Mouse (Mus musculus): ENCODE measurements at regions not wholly inside any gene's neighbourhood (a gene's known extent, or its start where the extent isn't known, plus 50 kb on each side); places are given as distances from the start of the nearest gene placed in this dataset.

- in situ Hi-C loops (cut with MboI): no loop called here
Measured at GRCm38 (mm10) chr10:17075147-17075546, 647.9 kb upstream of the Cited2 start.

- in situ Hi-C loops (cut with MboI): no loop called here
Measured at GRCm38 (mm10) chr10:17075576-17075975, 647.4 kb upstream of the Cited2 start.

- in situ Hi-C loops (cut with MboI): no loop called here
Measured at GRCm38 (mm10) chr10:17076186-17076585, 646.8 kb upstream of the Cited2 start.

GRCm38 (mm10) chr10:17077580-17077979 is 645.4 kb upstream of the Cited2 start:
- in situ Hi-C loops (cut with MboI): no loop called here

GRCm38 (mm10) chr10:17080818-17081217 is 642.2 kb upstream of the Cited2 start:
- in situ Hi-C loops (cut with MboI): no loop called here

- in situ Hi-C loops (cut with MboI): no loop called here
Measured at GRCm38 (mm10) chr10:17082926-17083325, 640.1 kb upstream of the Cited2 start.

GRCm38 (mm10) chr10:17102065-17102464 is 621.0 kb upstream of the Cited2 start:
- in situ Hi-C loops (cut with MboI): no loop called here

GRCm38 (mm10) chr10:17103416-17103815 is 619.6 kb upstream of the Cited2 start:
- in situ Hi-C loops (cut with MboI): no loop called here

- in situ Hi-C loops (cut with MboI): no loop called here
Measured at GRCm38 (mm10) chr10:17106831-17107230, 616.2 kb upstream of the Cited2 start.

GRCm38 (mm10) chr10:17111071-17111470 is 611.9 kb upstream of the Cited2 start:
- in situ Hi-C loops (cut with MboI): no loop called here

GRCm38 (mm10) chr10:17114805-17115204 is 608.2 kb upstream of the Cited2 start:
- in situ Hi-C loops (cut with MboI): no loop called here

- in situ Hi-C loops (cut with MboI): no loop called here
Measured at GRCm38 (mm10) chr10:17129391-17130163, 593.4 kb upstream of the Cited2 start.

- in situ Hi-C loops (cut with MboI): no loop called here
Measured at GRCm38 (mm10) chr10:17130661-17131060, 592.4 kb upstream of the Cited2 start.

- in situ Hi-C loops (cut with MboI): no loop called here
Measured at GRCm38 (mm10) chr10:17131763-17132162, 591.3 kb upstream of the Cited2 start.

GRCm38 (mm10) chr10:17175385-17175784 is 547.6 kb upstream of the Cited2 start:
- in situ Hi-C loops (cut with MboI): no loop called here

GRCm38 (mm10) chr10:17177054-17177453 is 546.0 kb upstream of the Cited2 start:
- in situ Hi-C loops (cut with MboI): no loop called here

- in situ Hi-C loops (cut with MboI): no loop called here
Measured at GRCm38 (mm10) chr10:17177503-17178278, 545.3 kb upstream of the Cited2 start.

- in situ Hi-C loops (cut with MboI): no loop called here
Measured at GRCm38 (mm10) chr10:17178627-17179026, 544.4 kb upstream of the Cited2 start.

- in situ Hi-C loops (cut with MboI): no loop called here
Measured at GRCm38 (mm10) chr10:17184418-17184817, 538.6 kb upstream of the Cited2 start.

- in situ Hi-C loops (cut with MboI): no loop called here
Measured at GRCm38 (mm10) chr10:17196205-17196604, 526.8 kb upstream of the Cited2 start.

- in situ Hi-C loops (cut with MboI): no loop called here
Measured at GRCm38 (mm10) chr10:17196636-17197035, 526.4 kb upstream of the Cited2 start.

- in situ Hi-C loops (cut with MboI): no loop called here
Measured at GRCm38 (mm10) chr10:17200524-17201426, 522.2 kb upstream of the Cited2 start.

Measured in mature B cell (primary cell).